Mouse (Mus musculus) left cerebral cortex, adult 11 months (tissue): ENCODE measurements at regions not wholly inside any gene's neighbourhood (a gene's known extent, or its start where the extent isn't known, plus 50 kb on each side); places are given as distances from the start of the nearest gene placed in this dataset.
A peak's percentile ranks its signal among the peaks of the same experiment; 100 is the strongest.
"Not testable (repeated sequence)": the region's sequence is repeated elsewhere in the genome, so short reads cannot be mapped to it uniquely, and the experiment has no call there.

Experiments
- DNase-seq: peaks from one replicate; pipeline ENCODE4 v3.0.0; 2022; ENCODE audit warnings: low spot score

DNA sequence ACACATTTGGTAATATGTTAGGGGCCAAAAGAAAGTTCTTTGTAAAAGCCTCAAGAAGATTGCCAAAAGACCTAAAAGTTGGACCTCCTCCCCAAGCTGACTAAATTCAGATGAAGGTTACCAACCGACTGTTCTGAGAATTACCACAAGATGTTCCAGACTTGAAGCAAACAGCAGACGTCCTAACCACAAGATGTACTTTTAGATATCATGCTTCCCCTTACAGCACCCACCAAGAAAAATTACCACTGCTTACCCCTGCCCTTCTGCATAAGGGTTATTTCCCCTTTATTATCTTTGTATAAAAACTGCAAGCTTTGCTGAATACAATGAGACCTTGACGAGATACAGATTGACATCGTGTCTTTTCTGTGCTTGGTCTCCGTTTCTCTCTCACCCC lies 121.6 kb upstream of the Cst10 start:
- no peak for DNase-seq

DNA sequence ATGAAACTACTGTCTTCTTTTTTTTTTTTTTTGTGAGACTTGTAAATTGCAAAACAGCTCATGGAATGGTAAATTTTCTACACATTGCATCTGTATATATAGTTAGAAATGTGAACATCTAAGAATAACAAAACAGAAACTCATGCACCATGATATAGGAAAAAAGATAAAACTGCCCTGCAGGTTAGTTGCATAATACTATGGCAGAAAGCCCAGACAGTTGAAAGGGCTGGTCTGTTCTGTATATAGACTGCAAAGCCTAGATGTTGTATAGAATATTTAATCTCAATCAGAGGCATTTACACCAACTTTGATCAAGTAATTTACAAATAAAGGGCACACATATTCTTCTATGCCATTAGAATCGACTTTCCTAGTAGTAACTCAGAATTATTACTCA lies 120.7 kb upstream of the Cst10 start:
- no peak for DNase-seq

DNA sequence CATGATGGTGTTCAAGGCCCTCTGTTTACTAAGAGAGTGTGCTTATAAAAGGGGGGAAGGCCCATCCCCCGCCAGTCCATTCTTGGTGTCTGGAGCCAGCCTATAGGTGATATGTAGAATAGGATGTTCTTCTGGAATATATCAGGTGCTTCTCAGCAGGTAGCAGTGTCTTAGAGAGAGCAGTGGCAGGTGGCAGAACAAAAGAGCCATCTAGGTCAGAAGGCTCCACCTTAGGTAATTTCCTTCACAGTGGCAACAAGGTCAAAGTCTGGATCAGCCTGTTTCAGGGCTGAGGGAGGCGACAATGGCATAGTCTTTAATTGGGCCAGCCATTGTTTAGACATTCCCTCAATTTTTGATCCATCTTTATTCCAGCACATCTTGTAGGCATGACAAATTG lies 107.9 kb upstream of the Cst10 start:
- DNase-seq, result not testable (repeated sequence)

DNA sequence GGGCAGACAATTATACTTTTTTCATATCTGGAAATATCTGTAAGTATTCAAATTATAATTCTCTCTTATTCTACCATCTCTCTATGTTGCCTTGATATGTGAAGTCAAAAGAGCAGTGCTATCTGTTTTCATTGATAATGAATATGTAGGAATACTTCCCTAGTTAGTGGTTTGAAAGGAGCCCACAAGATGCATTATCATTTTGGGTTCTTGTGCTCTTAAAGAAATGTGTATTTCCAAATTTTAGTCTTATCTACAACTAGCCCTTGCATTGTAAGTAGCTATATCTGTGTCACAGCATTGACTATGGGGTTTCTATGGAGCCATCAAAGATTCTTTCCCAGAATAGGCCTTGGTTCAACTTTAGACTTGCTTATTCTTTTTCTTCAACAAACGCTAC lies 99.3 kb upstream of the Cst10 start:
- no peak for DNase-seq

DNA sequence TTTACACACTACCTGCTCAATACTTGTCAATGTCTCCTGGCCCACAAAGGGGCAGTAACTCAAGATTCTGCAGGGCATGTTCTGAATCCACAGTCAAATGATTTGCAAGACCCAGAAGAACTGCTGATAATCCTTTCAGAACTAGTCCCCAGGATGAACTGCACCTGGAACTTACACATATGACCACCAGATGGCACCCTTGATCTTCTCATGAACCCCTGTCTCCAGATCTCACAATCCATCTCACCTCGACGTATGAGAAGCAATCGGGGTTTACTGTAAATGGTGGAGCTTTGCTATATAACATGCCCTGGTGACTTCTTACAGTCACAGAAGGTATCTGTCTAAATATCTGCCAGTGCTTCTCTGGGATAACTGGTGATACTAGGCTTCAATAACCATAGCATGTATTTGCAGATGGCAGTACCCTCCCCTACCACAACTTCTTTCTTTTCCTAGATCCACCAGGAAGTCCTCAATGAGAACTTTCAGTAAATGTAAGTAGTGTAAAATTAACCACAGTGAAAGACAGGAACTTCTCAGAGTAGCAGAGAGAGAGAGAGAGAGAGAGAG lies 54.5 kb upstream of the Cst10 start:
- peak; percentile 5 for DNase-seq
